Mouse (Mus musculus) lung, adult 18-20 months (tissue): Measurements from ENCODE around the gene Nat9.

Experiments used
- DNase-seq, 2 experiments: peaks; one replicate each; pipeline ENCODE4 v3.0.0; 2022; ENCODE audit warnings: mixed read lengths in 2 of 2

Nat9 gene

GRCm38 (mm10) chr11:115212116-115212515 lies 24.5 kb upstream of the Nat9 start:
- no peak for DNase-seq

DNA sequence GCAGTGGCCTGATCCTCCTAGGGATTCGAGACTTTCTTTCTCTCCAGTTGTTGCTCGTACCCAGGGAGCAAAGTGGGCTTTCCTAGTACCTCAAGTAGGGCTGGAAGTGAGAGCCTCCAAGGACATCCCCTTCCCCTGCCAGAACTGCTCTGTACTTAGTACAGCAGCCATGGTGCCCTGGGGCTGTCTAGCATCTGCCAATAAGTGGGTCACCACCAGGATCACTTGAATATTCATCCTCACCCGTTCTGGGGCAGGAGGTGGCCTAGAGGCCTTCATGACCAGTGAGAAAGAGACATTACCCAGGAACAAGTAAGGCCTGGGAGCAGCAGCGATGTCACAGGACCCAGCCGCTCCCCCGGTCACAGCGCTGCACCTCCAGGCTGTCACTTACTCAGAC lies 22.3 kb upstream of the Nat9 start:
- no peak for DNase-seq

GRCm38 (mm10) chr11:115208776-115209732 lies 21.4 kb upstream of the Nat9 start:
- peak in 1 of 2 experiments; percentile 36 for DNase-seq

- DNase-seq = no peak
Measured at GRCm38 (mm10) chr11:115208126-115208525, 20.5 kb upstream of the Nat9 start.

- no peak for DNase-seq
Measured at GRCm38 (mm10) chr11:115202756-115203155, 15.1 kb upstream of the Nat9 start.

- DNase-seq = peak; percentile 75 to 82
Measured at GRCm38 (mm10) chr11:115202316-115202715, 14.7 kb upstream of the Nat9 start.

DNA sequence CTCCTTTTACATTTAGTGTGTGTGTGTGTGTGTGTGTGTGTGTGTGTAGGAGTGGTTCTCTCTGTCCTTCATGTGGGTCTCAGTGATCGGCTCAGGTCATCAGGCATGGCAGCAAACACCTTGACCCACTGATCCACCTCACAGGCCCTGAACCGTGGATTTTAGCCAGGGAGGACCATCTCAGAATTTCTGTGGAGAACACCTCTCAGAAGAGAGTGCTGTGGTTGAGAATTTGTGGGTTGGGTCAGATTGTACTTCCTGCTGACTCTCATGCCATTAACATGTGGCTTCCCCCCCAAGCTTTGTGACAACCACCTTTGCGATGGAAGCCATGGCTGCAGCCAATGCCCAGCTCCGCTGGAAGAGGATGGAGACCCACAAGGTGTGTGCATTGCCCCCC lies 12.9 kb upstream of the Nat9 start:
- DNase-seq = no peak

DNA sequence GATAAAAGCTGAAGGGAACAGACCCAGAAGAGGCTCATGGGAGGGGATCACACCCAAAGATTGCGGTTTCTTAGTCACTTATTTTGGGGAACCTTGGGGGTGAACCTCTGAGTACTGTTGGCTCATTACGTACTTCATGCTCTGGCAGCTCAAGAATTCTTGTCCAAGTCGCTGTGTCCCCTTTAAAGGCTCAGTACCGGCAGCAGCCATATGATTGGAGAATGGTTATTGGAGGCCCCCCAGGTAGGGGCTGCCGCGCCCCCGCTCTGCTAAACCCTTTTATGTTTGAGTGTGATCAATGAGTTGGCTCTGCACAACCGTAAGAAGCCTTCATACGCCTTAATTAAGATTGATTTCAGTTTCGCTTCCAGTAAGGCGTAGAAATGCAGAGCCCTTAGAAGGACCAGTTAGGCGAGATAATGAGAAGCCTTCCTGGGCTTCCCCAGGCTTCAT lies 11.3 kb upstream of the Nat9 start:
- no peak for DNase-seq

DNA sequence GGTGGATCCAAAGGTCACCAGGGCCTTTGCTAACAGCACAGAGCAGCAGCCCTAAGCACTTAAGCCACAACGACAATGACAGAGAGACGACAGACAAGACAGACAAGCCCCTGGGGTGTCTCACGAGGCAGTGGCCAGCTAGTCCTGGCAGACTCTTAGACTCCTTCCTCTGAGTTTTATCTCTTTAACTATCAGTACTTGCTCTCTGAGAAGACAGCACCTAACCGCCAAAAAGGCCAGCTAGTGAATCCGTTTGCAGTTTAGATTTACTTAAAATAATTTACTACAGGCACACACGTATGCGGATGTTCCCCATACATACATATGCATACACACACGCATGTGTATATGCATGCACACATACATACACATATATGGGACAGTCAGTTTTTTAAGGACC lies 9.9 kb upstream of the Nat9 start:
- no peak for DNase-seq

DNA sequence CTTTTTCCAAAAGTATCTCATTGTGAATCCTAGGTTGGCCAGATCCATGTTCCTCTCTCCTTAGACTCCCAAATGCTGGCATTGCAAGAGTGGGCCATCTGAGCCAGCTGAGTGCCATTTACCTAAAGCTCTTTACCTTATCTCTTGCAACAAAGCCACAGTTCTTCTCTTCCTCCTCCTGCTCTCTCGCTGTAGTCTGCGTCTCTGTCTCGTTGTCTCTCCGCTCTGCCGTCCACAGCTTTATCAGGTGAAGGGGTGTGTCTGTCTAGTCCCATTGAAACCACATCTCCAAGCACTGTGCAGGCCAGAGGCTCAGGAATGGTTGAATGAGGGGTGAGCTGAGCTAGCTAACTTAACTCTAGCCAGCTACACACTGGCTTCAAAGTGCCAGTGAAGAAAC lies 8.3 kb upstream of the Nat9 start:
- no peak for DNase-seq

DNA sequence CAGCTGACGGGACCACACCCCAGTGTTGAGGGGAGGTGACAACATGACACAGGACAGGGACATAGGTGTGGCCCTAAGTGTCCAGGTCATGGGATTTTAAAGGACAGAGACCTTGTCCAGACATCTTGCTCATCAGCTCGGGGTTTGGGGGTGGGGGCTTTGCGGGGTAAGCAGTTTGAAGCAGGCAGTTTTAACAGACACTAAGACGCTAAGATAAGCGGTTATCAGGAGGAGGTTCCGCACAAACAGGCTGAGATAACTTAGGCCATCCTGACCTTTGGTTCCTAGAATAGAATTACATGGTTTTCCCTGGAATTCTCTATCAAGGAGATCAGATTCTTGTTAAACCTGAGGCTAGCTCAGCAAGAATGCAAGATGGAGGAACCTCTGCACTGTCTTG lies 7.0 kb upstream of the Nat9 start:
- no peak for DNase-seq

- DNase-seq = peak; percentile 79 to 83
Measured at GRCm38 (mm10) chr11:115192180-115192579, 4.5 kb upstream of the Nat9 start.

GRCm38 (mm10) chr11:115189304-115189703 lies 1.6 kb upstream of the Nat9 start:
- DNase-seq = no peak

DNA sequence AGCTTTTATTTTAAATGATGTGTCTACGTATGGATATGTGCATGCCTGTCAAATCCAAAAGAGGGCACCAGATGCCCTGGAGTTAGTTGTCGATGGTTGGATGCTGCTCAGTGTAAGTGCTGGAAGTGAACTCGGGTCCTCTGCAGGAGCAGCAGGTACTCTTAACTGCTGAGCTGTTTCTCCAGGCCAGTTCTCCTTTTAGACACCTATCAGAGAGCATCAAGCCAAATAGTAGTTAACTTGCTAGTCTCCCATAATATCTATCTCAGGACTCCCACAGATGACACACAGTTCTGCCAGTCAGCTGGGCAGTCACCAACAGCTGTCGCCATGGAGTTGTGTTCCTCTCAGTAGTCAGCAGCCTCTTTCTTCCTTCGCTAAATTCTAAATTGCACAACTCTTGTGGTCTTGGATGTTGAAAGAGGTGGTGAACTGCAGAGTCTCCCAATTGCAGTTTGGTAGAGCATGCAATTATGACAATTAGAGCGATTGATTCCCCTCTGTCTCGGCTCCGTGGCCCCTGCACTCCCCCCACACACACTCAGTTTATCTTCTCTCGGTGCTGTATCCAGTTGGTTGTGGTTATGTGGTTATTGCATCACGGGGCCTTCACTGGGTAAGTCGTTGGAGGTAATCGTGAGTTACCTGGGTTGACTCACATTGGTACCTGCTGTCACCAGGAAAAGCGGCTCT lies 1.0 kb upstream of the Nat9 start:
- no peak for DNase-seq

GRCm38 (mm10) chr11:115187224-115187639 lies 427 bp downstream of the Nat9 start, which contains the start of gene Tmem104:
Tmem104 (plus strand) TSS chr11:115187487.
- peak; percentile 99 to 100 for DNase-seq

DNA sequence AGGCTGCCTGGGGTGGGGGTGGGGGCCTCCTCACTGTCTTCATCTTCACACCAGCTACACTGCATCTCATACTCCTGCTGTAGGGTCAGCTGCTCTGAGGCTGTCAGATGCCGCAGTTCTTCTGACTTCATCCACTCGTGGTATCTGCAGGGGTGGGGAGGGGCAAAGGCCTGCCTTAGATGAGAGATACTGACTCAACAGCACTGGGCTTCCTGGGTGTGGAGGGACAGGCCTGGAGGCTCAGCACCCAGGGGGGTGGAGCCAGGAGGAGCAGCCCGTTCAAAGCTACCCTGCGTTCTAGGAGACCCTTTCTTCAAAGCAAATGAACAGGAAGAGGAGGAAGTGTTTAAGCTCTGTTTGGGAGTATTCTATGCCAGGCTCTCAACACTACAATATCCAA lies 2.7 kb downstream of the Nat9 start:
- DNase-seq = no peak

DNA sequence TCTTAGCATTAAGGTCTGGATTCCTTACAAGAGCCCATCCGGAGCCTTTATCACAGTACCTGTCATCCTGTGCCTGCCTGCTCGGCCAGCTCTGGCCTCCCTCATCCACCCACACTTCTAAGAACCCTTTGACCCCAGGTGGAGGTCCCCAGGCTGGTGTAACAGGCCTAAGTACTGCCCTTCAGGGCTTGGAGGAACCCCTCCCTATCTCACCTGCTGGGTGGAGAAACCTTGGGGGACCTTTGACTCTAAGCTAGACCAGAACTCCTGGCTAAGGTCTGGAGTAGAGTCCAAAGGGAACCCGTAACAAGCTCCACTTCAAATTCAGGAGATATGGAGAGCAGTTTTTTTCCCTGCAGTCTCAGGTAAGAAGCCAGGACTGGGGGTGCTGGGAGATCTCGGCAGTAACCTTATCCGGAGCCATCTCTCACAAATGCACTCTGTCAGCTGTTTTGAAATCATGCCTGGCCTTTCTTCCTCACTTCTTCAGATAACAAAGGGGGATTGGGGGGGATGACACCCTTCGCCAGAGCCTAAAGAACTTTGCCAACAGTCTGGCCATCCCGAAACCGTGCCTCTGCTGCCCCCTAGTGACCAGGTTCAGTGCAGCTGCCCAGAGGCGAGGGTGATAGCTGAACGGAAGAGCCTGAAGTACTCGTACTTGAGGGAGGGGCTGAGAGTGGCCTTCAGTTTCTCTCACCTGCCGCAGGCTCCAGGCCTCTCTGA lies 5.6 kb downstream of the Nat9 start:
- DNase-seq = peak; percentile 81 to 86

DNA sequence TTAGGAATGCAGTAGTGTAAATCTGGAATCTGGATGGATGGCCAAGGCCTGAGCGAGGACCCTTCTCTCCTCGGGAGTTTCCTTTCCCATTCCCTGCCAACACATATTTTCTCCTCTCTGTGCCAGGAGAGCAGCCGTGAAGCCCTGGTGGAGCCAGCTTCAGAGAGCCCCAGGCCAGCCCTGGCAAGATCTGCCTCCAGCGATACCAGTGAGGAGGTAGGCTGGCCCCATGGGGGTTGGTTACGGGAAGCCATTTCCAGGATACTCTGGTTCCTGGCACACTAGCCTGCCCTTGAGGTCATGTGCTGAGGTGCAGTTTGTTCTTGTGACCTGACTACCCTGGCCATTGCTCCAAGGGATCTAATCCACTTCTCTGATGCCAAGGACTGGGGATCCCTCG lies 7.8 kb downstream of the Nat9 start:
- no peak for DNase-seq

DNA sequence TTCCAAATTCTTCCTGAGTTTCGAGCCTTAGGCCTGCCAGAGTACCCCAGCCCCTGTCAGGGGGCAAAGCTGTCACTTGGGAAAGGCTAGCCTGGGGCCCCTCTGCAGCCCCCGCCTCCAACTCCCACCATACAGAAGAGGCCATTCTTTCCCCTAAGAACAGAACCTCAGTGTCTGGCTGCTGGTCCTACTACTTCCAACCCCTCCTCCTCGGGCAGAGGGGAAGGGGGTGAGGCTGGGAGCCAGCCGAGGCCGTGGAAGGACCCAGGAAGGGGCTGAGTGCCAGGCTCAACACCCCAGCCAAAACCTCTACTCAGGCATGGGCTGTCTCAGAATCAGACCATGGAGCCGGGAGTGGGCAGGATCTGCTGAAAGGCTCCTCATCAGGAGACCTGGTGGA lies 8.5 kb downstream of the Nat9 start:
- no peak for DNase-seq

DNA sequence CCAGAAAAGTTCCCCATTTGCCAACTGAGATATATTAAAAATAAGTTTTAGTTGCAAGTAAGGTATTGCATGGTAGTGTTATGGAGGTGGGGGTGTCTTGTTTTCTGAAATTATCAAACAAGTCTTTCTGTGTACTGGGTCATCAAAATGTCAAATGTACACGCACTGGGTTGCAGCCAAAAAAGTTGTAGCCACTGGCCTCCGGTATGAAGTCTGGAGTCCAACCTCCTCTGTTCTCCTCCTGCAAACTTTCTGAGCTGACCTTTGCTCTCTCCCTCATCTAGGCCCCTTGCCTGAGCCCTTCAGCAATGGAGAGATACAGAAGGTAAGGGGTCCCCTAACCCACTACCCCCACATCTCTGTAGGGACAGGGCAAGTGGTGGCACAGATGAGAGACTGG lies 8.9 kb downstream of the Nat9 start:
- DNase-seq = no peak

- no peak for DNase-seq
Measured at GRCm38 (mm10) chr11:115177559-115178195, 10.0 kb downstream of the Nat9 start.

- DNase-seq = no peak
Measured at GRCm38 (mm10) chr11:115176399-115177190, 11.1 kb downstream of the Nat9 start.
